Mouse (Mus musculus) brown adipose tissue, adult 24 weeks (tissue): ENCODE data around the gene Ddx24. TPM values are rescaled to one million over a fixed set of nuclear protein-coding genes. Genes with fewer than 3 reads are reported as not detected.

Experiments used
- H3K27ac ChIP-seq: fragments of 200-500 bp; replicated peaks from 2 replicates; pipeline ENCODE4 v1.5.1; 2012; ENCODE audit warnings: low read depth, mild to moderate bottlenecking, low read length
- H3K4me1 ChIP-seq: fragments of 200-500 bp; 2 replicates; pipeline ENCODE4 v1.6.1; 2012; ENCODE audit warnings: low read length, mixed read lengths; ENCODE audit not compliant: control insufficient read depth, insufficient read depth, insufficient read length
- H3K4me3 ChIP-seq: fragments of 200-500 bp; 2 replicates; pipeline ENCODE4 v1.5.1; 2012; ENCODE audit warnings: low read depth, mild to moderate bottlenecking, low read length, moderate library complexity; ENCODE audit not compliant: insufficient read depth
- polyA plus RNA-seq: library from polyadenylated mRNA; stranded (reverse); fragments of >200 nt; gene quantifications from 2 replicates; pipeline ENCODE4 v1.2.4, GENCODE M21; 2012; ENCODE audit not compliant: missing spikeins, insufficient read depth, insufficient read length

Ddx24 gene
- polyA plus RNA-seq, 1 experiment = 50.2 TPM

GRCm38 (mm10) chr12:103368777-103369176 lies 56.9 kb downstream of the Ddx24 start:
- Histone ChIP-seq H3K4me3 (no peak overlapping the region), H3K27ac (no peak overlapping the region), H3K4me1 (no peaks in the 10 kb centered on the region)

DNA sequence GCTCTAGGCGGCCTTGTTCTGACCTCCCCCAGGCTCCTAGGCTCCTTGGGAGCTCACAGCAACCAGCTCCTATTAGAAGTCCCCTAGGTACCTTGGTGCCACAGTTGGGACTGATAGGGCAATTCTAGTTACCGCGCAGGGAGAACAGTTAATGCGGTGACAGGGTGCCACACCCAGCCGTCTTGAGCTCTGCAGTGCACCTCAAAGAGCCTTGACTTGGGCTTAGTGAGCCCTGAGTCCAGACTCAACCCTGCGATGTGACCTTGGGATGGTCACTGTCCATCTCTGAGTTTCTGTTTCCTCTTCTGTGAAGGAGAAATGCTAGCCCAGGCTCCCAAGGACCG lies 57.3 kb downstream of the Ddx24 start:
- Histone ChIP-seq H3K27ac (no peak overlapping the region), H3K4me3 (no peak overlapping the region), H3K4me1 (no peaks in the 10 kb centered on the region)

GRCm38 (mm10) chr12:103367620-103368325 lies 57.9 kb downstream of the Ddx24 start:
- no peak overlapping the region for H3K27ac ChIP-seq
- H3K4me1 ChIP-seq = no peaks in the 10 kb centered on the region
- H3K4me3 ChIP-seq = no peak overlapping the region

DNA sequence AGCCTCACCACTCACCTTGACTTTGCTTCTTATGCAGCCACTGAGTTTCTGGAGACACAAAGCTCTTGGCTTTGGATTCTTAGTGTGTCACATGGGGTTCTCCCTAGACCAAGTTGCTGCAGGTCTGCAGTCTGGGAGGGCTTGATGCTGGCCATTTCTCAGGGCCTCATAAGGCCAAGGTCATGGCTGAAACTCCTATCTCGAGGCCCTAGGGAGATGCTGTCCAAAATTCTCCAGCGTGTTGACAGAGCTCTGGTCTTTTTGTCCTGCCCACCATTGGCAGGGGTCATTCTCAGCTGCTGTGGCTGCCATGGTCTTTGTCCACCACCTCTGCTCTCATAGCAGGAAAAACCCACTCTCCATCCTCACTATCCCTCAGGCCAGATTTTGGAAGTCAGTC lies 58.5 kb downstream of the Ddx24 start:
- Histone ChIP-seq H3K4me3 (no peak overlapping the region), H3K27ac (no peak overlapping the region), H3K4me1 (no peaks in the 10 kb centered on the region)

DNA sequence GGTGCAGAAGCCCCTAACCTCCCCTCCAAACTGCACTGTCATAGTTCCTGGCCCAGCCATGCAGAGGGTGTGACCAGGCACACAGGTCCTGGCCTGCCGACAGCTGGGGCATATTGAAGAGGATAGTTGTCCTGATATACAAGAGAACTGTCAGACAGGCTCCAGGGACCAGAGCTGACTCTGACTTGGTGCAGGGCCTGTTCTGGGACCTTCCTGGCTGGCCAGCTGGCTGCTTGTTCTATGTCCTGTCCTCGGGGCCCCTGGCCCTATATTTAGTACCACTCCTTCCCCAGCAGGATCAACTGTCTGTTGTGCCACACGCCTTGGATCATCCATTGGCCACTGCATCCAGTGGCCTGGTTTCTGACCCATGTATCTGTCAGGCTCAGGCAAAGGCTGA lies 63.3 kb downstream of the Ddx24 start:
- Histone ChIP-seq H3K4me1 (no peaks in the 10 kb centered on the region), H3K27ac (no peak overlapping the region), H3K4me3 (no peak overlapping the region)

DNA sequence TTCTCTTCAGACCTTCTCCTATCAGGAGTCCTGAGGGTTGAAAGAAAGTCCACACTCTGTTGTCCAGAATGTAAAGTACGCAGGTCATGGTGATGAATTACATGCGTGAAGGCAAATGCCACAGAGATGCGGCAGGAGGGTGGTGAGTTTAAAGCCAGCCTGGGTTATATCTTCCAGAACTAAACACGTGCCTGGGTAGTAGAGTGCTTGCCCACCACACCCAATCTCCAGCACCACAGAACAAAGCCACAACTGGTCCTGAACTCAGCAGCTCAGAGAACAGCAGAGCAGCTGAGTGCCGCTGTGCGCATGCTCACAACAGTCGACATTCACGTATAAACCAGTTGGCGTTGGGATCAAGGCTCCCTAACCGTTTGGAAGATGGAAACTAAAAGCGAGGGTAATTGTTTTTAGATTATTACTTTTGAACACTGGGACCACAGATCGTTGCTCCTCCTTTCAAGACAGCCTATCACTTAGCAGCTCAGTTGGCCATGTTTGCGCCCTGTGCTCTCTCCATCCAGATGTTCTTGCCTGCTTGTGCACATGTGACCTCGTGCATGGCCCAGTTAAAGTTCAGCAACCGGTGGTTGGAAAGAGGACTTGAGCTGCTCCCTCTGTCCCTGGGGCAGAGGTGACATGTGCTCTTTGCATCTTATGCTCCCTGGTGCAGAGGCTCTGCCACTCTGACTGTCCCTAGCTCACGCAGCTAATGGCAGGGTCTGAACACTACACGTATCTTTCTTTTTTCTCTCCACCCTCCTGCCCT lies 63.9 kb downstream of the Ddx24 start:
- Histone ChIP-seq H3K27ac (no peak overlapping the region), H3K4me3 (no peak overlapping the region), H3K4me1 (no peaks in the 10 kb centered on the region)

- Histone ChIP-seq H3K4me3 (no peak overlapping the region), H3K27ac (no peak overlapping the region), H3K4me1 (no peaks in the 10 kb centered on the region)
Observed at GRCm38 (mm10) chr12:103360812-103361211, 64.8 kb downstream of the Ddx24 start.

GRCm38 (mm10) chr12:103358951-103359801 lies 66.5 kb downstream of the Ddx24 start:
- no peak overlapping the region for H3K4me3 ChIP-seq
- no peaks in the 10 kb centered on the region for H3K4me1 ChIP-seq
- H3K27ac ChIP-seq = no peak overlapping the region

DNA sequence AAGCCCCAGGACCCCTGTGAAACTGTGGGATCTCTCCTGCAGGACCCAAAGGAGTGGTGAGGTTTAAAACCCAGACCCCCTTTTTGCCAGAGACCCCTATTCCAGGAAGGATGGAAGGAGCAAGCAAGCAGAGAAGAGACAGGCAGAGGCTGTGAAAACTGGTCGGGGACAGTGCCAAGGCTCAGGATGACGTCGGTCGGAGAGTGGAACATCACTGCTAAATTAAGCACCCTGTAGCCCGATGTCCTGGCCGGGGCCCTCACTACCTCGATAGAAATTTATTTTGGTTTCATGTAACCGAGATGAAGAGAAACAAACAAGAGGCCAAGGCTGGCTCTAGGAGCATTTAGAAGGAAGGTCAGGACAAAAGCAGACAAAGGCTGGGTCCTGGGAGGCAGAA lies 67.4 kb downstream of the Ddx24 start:
- H3K4me1 ChIP-seq = no peaks in the 10 kb centered on the region
- no peak overlapping the region for H3K4me3 ChIP-seq
- no peak overlapping the region for H3K27ac ChIP-seq

Other genes starting within 250 kb of the Ddx24 start
- gene Prima1, start 183.7 kb downstream of the Ddx24 start, polyA plus RNA-seq = not detected in 2 replicates
- gene Fam181a, start 114.9 kb downstream of the Ddx24 start, polyA plus RNA-seq = not detected in 2 replicates
- gene Asb2, start 69.8 kb downstream of the Ddx24 start, polyA plus RNA-seq = 2.5 and 7.8 TPM in 2 replicates
- 0.75 and 2.2 TPM in 2 replicates for gene Otub2, start 37.1 kb downstream of the Ddx24 start, polyA plus RNA-seq
- gene 9330161L09Rik, start 18.0 kb downstream of the Ddx24 start, polyA plus RNA-seq = 1.2 TPM in 1 of 2 replicates, not detected in the other
- gene Ifi27, start 8.4 kb upstream of the Ddx24 start, polyA plus RNA-seq = 2,121 and 2,899 TPM in 2 replicates
- 1,113 and 2,189 TPM in 2 replicates for gene Ifi27l2a, start 17.9 kb upstream of the Ddx24 start, polyA plus RNA-seq
- not detected in 2 replicates for gene Ifi27l2b, start 31.4 kb upstream of the Ddx24 start, polyA plus RNA-seq
- 1.0 and 3.8 TPM in 2 replicates for gene Ppp4r4, start 106.5 kb upstream of the Ddx24 start, polyA plus RNA-seq
- not detected in 2 replicates for gene Serpina10, start 205.6 kb upstream of the Ddx24 start, polyA plus RNA-seq
- gene Serpina6, start 231.4 kb upstream of the Ddx24 start, polyA plus RNA-seq = not detected in 2 replicates